Mouse (Mus musculus) urinary bladder, postnatal 36 days (tissue): ENCODE measurements around the gene Ezr.
"Not testable (repeated sequence)": the region's sequence is repeated elsewhere in the genome, so short reads cannot be mapped to it uniquely, and the experiment has no call there.

Source experiments
- DNase-seq, 2 experiments: peaks; one replicate each; pipeline ENCODE4 v3.0.0; 2022; ENCODE audit warnings: low spot score in 2 of 2, mixed read lengths in 1 of 2

The Ezr gene

GRCm38 (mm10) chr17:6743787-6744239 is 38.8 kb downstream of the Ezr start:
- no peak for DNase-seq

- no peak for DNase-seq
These were observed 39.5 kb downstream of the Ezr start for GRCm38 (mm10) chr17:6743039-6743575.

GRCm38 (mm10) chr17:6742083-6743038 is 40.2 kb downstream of the Ezr start:
- DNase-seq: no peak

- no peak for DNase-seq
These were observed 41.3 kb downstream of the Ezr start for GRCm38 (mm10) chr17:6741271-6741670.

- DNase-seq: no peak
These were observed 42.0 kb downstream of the Ezr start for GRCm38 (mm10) chr17:6740331-6741170.

GRCm38 (mm10) chr17:6739756-6740155 is 42.8 kb downstream of the Ezr start:
- no peak for DNase-seq

GRCm38 (mm10) chr17:6739266-6739665 is 43.3 kb downstream of the Ezr start:
- no peak for DNase-seq

- no peak for DNase-seq
These were observed 43.7 kb downstream of the Ezr start for GRCm38 (mm10) chr17:6738836-6739235.

- no peak for DNase-seq
These were observed 45.1 kb downstream of the Ezr start for GRCm38 (mm10) chr17:6737273-6737997.

- no peak for DNase-seq
These were observed 46.0 kb downstream of the Ezr start for GRCm38 (mm10) chr17:6736306-6737272.

GRCm38 (mm10) chr17:6734746-6735441 is 47.7 kb downstream of the Ezr start:
- no peak for DNase-seq

GRCm38 (mm10) chr17:6733322-6733875 is 49.2 kb downstream of the Ezr start:
- DNase-seq: no peak

- DNase-seq: no peak
These were observed 49.9 kb downstream of the Ezr start for GRCm38 (mm10) chr17:6732665-6733064.

- DNase-seq: no peak
These were observed 51.0 kb downstream of the Ezr start for GRCm38 (mm10) chr17:6731634-6732033.

GRCm38 (mm10) chr17:6731132-6731531 is 51.5 kb downstream of the Ezr start:
- no peak for DNase-seq

GRCm38 (mm10) chr17:6729244-6729742 is 53.3 kb downstream of the Ezr start:
- DNase-seq: no peak

GRCm38 (mm10) chr17:6727996-6728610 is 54.5 kb downstream of the Ezr start:
- DNase-seq: no peak

GRCm38 (mm10) chr17:6713944-6714343 is 68.6 kb downstream of the Ezr start:
- DNase-seq: not testable (repeated sequence)

- DNase-seq: not testable (repeated sequence)
These were observed 69.1 kb downstream of the Ezr start for GRCm38 (mm10) chr17:6713483-6713882.
